Mouse (Mus musculus) forebrain, embryonic 11.5 days (tissue): Measurements from ENCODE around the gene Tmem132a. TPM values are rescaled to one million over a fixed set of nuclear protein-coding genes. Genes with fewer than 3 reads are reported as not detected.

Source experiments
- ATAC-seq: fragments of 200-750 bp; cut with Nextera tagmentation; replicated peaks from 2 replicates; pipeline ENCODE4 v1.8.0; 2017; ENCODE audit warnings: moderate TSS enrichment; ENCODE audit not compliant: low FRiP score
- DNase-seq: peaks from one replicate; pipeline ENCODE4 v3.0.0-alpha.2; 2017; ENCODE audit warnings: low spot score
- H3K27ac ChIP-seq: fragments of 300-500 bp; sonication (generic); 2 replicates; pipeline ENCODE4 v1.5.1; 2014; ENCODE audit warnings: low read depth, low read length
- H3K27me3 ChIP-seq: fragments of 300-500 bp; sonication (generic); 2 replicates; pipeline ENCODE4 v1.6.1; 2014; ENCODE audit warnings: mild to moderate bottlenecking, low read length, mixed read lengths; ENCODE audit not compliant: control insufficient read depth, insufficient read depth
- H3K36me3 ChIP-seq: fragments of 300-500 bp; sonication (generic); 2 replicates; pipeline ENCODE4 v1.6.1; 2014; ENCODE audit warnings: mild to moderate bottlenecking, low read length, moderate library complexity, mixed read lengths; ENCODE audit not compliant: control insufficient read depth, insufficient read depth
- H3K4me1 ChIP-seq: fragments of 300-500 bp; sonication (generic); replicated peaks from 2 replicates; pipeline ENCODE4 v1.6.1; 2014; ENCODE audit warnings: low read length, mixed read lengths; ENCODE audit not compliant: control insufficient read depth, insufficient read depth
- H3K4me2 ChIP-seq: fragments of 300-500 bp; sonication (generic); 2 replicates; pipeline ENCODE4 v1.6.1; 2014; ENCODE audit warnings: low read depth, mild to moderate bottlenecking, low read length, moderate library complexity, mixed read lengths; ENCODE audit not compliant: severe bottlenecking
- H3K4me3 ChIP-seq: fragments of 300-500 bp; sonication (generic); 2 replicates; pipeline ENCODE4 v1.5.1; 2014; ENCODE audit warnings: low read depth, low read length
- H3K9ac ChIP-seq: fragments of 300-500 bp; sonication (generic); 2 replicates; pipeline ENCODE4 v1.6.1; 2014; ENCODE audit warnings: low read length
- H3K9me3 ChIP-seq: fragments of 300-500 bp; sonication (generic); 2 replicates; pipeline ENCODE4 v1.6.1; 2016; ENCODE audit warnings: low read length, mixed read lengths; ENCODE audit not compliant: control insufficient read depth
- WGBS: fragments of 180-500 bp; shearing (Covaris S2); extraction: QIAGEN DNeasy Blood & Tissue Kit; methylation state at CpG from one replicate; pipeline ENCODE4 v1.1.7; 2014; 5-methylcytosine and 5-hydroxymethylcytosine counted together
- polyA plus RNA-seq: library from polyadenylated mRNA; unstranded; fragments of >200 nt; fragmentation: Nextera tagmentation; extraction: Ambion mirVana; gene quantifications from 2 replicates; pipeline ENCODE4 v1.2.1, GENCODE M21; 2014

The Tmem132a gene
- polyA plus RNA-seq, 1 experiment from 2014 or later, result 95.1 TPM

- Histone ChIP-seq H3K4me3 (no peak overlapping the region), H3K4me1 (no peaks in the 10 kb centered on the region), H3K9me3 (no peaks in the 10 kb centered on the region), H3K9ac (no peak overlapping the region), H3K27me3 (no peaks in the 10 kb centered on the region), H3K4me2 (no peak overlapping the region), H3K36me3 (no peaks in the 10 kb centered on the region), H3K27ac (no peak overlapping the region)
- ATAC-seq, result no peak
- no peak for DNase-seq
- WGBS, result 73% methylated on average over 3 of the region's 3 CpGs
These were observed 37.7 kb downstream of the Tmem132a start for GRCm38 (mm10) chr19:10832030-10832429.

GRCm38 (mm10) chr19:10831424-10831823 is 38.3 kb downstream of the Tmem132a start:
- Histone ChIP-seq H3K27ac (no peak overlapping the region), H3K27me3 (no peaks in the 10 kb centered on the region), H3K9me3 (no peaks in the 10 kb centered on the region), H3K36me3 (no peaks in the 10 kb centered on the region), H3K4me3 (no peak overlapping the region), H3K4me1 (no peaks in the 10 kb centered on the region), H3K9ac (no peak overlapping the region), H3K4me2 (no peak overlapping the region)
- WGBS, result 13% methylated on average over 5 of the region's 5 CpGs
- DNase-seq, result peak; percentile 78
- ATAC-seq, result peak; percentile 67; the same call in 1 of the 2 replicates

GRCm38 (mm10) chr19:10829436-10830175 is 40.1 kb downstream of the Tmem132a start, which contains the start of gene Cd6:
TSS of gene Cd6 (minus strand) at chr19:10830058.
- 90% methylated on average over 16 of the region's 16 CpGs for WGBS
- Histone ChIP-seq H3K4me2 (no peak within 1 kb of the TSS), H3K4me1 (no peaks in the 10 kb centered on the region), H3K27me3 (no peaks in the 10 kb centered on the region), H3K9ac (no peak within 1 kb of the TSS), H3K9me3 (no peaks in the 10 kb centered on the region), H3K27ac (no peak within 1 kb of the TSS), H3K36me3 (no peaks in the 10 kb centered on the region), H3K4me3 (no peak within 1 kb of the TSS)
- ATAC-seq (no peak), DNase-seq (no peak)

- Histone ChIP-seq H3K9me3 (no peaks in the 10 kb centered on the region), H3K4me3 (no peak overlapping the region), H3K27me3 (no peaks in the 10 kb centered on the region), H3K27ac (no peak overlapping the region), H3K9ac (no peak overlapping the region), H3K36me3 (no peaks in the 10 kb centered on the region), H3K4me2 (no peak overlapping the region), H3K4me1 (no peaks in the 10 kb centered on the region)
- DNase-seq (no peak), ATAC-seq (no peak)
- WGBS, result 92% methylated on average over 5 of the region's 5 CpGs
These were observed 41.4 kb downstream of the Tmem132a start for GRCm38 (mm10) chr19:10828321-10828720.

GRCm38 (mm10) chr19:10824061-10824460 is 45.7 kb downstream of the Tmem132a start:
- no peaks in the 10 kb centered on the region for H3K36me3 ChIP-seq
- no peaks in the 10 kb centered on the region for H3K27me3 ChIP-seq
- no peaks in the 10 kb centered on the region for H3K9me3 ChIP-seq
- H3K9ac ChIP-seq, result no peak overlapping the region
- DNase-seq (no peak), ATAC-seq (no peak)
- no peaks in the 10 kb centered on the region for H3K4me1 ChIP-seq
- no peak overlapping the region for H3K4me3 ChIP-seq
- no peak overlapping the region for H3K27ac ChIP-seq
- 88% methylated on average over 7 of the region's 7 CpGs for WGBS
- no peak overlapping the region for H3K4me2 ChIP-seq

DNA sequence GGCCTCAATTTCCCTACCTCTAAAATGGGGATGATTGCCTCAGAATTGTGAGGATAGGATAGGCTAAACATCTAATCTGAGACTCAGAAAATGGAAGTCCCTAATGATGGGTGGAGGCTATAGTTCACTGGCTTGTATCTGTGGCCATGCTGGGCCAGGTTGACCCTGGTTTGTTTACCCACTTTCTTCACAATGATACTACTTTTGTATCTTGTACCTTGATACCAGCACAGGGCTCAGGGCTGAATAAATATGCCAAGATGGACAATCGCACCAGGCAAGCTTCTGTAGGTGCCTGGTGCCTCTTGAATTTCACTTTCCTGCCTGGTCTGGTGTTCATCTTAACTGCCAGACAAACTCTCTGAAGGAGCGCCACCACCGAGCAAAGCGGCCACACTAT is 47.2 kb downstream of the Tmem132a start:
- DNase-seq, result no peak
- 92% methylated on average over 4 of the region's 4 CpGs for WGBS
- Histone ChIP-seq H3K36me3 (no peaks in the 10 kb centered on the region), H3K27ac (no peak overlapping the region), H3K9me3 (no peaks in the 10 kb centered on the region), H3K9ac (no peak overlapping the region), H3K27me3 (no peaks in the 10 kb centered on the region), H3K4me2 (no peak overlapping the region), H3K4me3 (no peak overlapping the region), H3K4me1 (0 out of 2 replicates have a peak, but pooled peaks cover 3% of the 10 kb centered on the region)
- no peak for ATAC-seq

GRCm38 (mm10) chr19:10821319-10821718 is 48.4 kb downstream of the Tmem132a start:
- Histone ChIP-seq H3K27ac (no peak overlapping the region), H3K9ac (no peak overlapping the region), H3K27me3 (no peaks in the 10 kb centered on the region), H3K9me3 (no peaks in the 10 kb centered on the region), H3K36me3 (no peaks in the 10 kb centered on the region), H3K4me1 (0 out of 2 replicates have a peak, but pooled peaks cover 3% of the 10 kb centered on the region), H3K4me3 (no peak overlapping the region), H3K4me2 (no peak overlapping the region)
- 63% methylated on average over 7 of the region's 7 CpGs for WGBS
- ATAC-seq, result no peak
- no peak for DNase-seq

- 37% methylated on average over 17 of the region's 17 CpGs for WGBS
- Histone ChIP-seq H3K27me3 (no peaks in the 10 kb centered on the region), H3K36me3 (no peaks in the 10 kb centered on the region), H3K4me3 (no peak overlapping the region), H3K4me1 (0 out of 2 replicates have a peak, but pooled peaks cover 3% of the 10 kb centered on the region), H3K27ac (no peak overlapping the region), H3K4me2 (peak overlapping the region; percentile 29; the same call in 1 of the 2 replicates), H3K9me3 (no peaks in the 10 kb centered on the region), H3K9ac (0 out of 2 replicates have a peak overlapping the region, but pooled peaks have one; percentile 10)
- no peak for DNase-seq
- ATAC-seq, result peak; percentile 69; the same call in 1 of the 2 replicates
These were observed 51.4 kb downstream of the Tmem132a start for GRCm38 (mm10) chr19:10818217-10818946.
